Comparison of ENCODE assay signal across 7 mouse cellular contexts in the genomic region with DNA sequence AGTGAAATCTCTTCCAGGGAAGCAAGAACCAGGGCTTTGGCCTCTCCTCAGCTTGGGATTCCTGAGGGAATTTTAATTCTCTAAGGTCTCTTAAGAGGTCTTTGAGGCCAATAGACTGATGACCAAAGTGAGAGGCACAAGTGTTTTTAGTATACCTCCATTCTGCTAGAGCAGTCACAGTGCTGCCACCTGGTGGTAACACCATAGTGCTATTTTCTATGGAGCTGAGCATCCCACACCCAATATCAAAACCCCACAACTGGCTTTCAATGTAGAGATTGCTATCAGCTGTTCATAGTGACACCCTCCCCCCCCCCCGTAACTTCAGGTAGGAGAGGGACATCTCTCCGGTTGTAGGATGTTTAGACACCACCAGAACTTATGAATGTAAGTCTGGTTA. TPM values are rescaled to one million over a fixed set of nuclear protein-coding genes. Genes with fewer than 3 reads are reported as not detected.
A peak's percentile ranks its signal among the peaks of the same experiment; 100 is the strongest.
DNase-seq lines count a peak whose midpoint lies in the region.

No protein-coding gene starts in this region.

- DNase-seq in CD8-positive naive resting alpha-beta T cell, adult 2 months (ENCODE audit: low read depth in 2 of 2, low spot score in 2 of 2), result peak; percentile 44 to 73
- DNase-seq in MN1 (ENCODE audit: low spot score), result peak; percentile 82
- DNase-seq in cerebellum, adult 9-10 months, result peak; percentile 79
- DNase-seq in frontal cortex, postnatal 36 days (ENCODE audit: low spot score in 2 of 2), result peak; percentile 68 to 82
- DNase-seq in layer of hippocampus, adult 18-20 months (ENCODE audit: low spot score in 2 of 2), result peak; percentile 56 to 90
- peak; percentile 89 for DNase-seq in lung, postnatal 14 days
- DNase-seq in right cerebral cortex, postnatal 36 days (ENCODE audit: low spot score in 2 of 2), result peak; percentile 47 to 67

RNA-seq across cellular contexts. Expression of a gene that starts 16.2 kb away (rescaled TPM):
- not detected for total RNA-seq in layer of hippocampus, adult 18-20 months (2021)

RNA-seq across cellular contexts. Expression of a gene that starts 24.2 kb away (rescaled TPM):
- total RNA-seq in layer of hippocampus, adult 18-20 months (2021), result not detected

RNA-seq across cellular contexts. Expression of a gene that starts 28.6 kb away (rescaled TPM):
- 1 to 10 TPM; 3.0 to 4.6 TPM for total RNA-seq in layer of hippocampus, adult 18-20 months (2021)

RNA-seq across cellular contexts. Expression of a gene that starts 37.4 kb away (rescaled TPM):
- 100 to 1,000 TPM; 140 to 145 TPM for total RNA-seq in layer of hippocampus, adult 18-20 months (2021)

RNA-seq across cellular contexts. Expression of a gene that starts 44.3 kb away (rescaled TPM):
- 10 to 100 TPM; 31.3 to 37.2 TPM for total RNA-seq in layer of hippocampus, adult 18-20 months (2021)

Comparison
In these comparisons a context has a peak if more than half of its experiments do, and no peak if none do; other contexts are left out.
1. Peak in every context shown above with its lines: DNase-seq.